Mouse (Mus musculus) liver, adult 2 months (tissue): ENCODE results near the gene Nhlh1.

Source experiments
- CTCF ChIP-seq: fragments of 200-500 bp; IDR thresholded peaks from 2 replicates; pipeline ENCODE4 v1.5.1; 2011; ENCODE audit warnings: low read depth, low read length, control low read depth
- POLR2A ChIP-seq: fragments of 200-500 bp; IDR thresholded peaks from 2 replicates; pipeline ENCODE4 v1.6.1; 2011; ENCODE audit warnings: low read length, control low read depth; ENCODE audit not compliant: insufficient read depth; ENCODE audit errors: extremely low read depth

DNA sequence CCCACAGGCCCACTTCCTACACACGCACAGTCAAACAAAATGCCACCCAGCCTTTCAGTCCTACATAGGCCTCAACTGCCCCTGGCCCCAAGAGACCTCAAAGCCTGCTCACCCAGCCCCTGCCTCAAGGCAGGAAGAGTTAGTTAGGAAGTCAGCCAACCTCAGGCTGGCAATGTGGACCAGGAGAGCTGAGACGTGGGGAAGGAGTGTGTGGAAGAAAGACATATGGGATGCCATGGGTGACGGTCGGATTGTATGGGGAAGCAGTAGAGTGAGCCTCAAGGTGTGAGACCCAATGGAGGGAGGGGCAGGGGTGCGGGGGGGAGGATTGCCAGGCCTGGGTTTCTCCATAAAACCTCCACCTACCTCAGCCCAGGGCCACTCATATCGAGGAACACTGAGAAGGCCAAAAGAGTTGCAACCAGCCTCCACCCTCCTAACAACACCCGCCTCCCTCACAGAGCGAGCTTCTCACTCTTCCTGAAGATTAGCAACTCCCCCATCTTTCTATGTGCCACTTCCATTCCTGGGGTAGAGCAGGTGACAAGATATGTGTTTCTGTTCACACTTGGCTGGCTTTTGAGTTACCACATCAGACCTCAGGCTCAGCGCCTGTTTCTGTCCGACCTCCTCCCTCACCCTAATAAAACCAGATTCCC, 37.4 kb downstream of the Nhlh1 start:
- TF ChIP-seq CTCF, result no peak
- TF ChIP-seq POLR2A, result no peak
